Mouse (Mus musculus) hematopoietic stem cell, adult 5-6 weeks (primary cell): ENCODE results near the gene Tbc1d16. TPM values are rescaled to one million over a fixed set of nuclear protein-coding genes. Genes with fewer than 3 reads are reported as not detected.
A peak's percentile ranks its signal among the peaks of the same experiment; 100 is the strongest.

Source experiments
- ATAC-seq, 2 experiments: fragments of 125-278 bp in 1 of 2; replicated peaks in 1 of 2; 2 replicates each; pipeline ENCODE4 v1.8.0; 2016 to 2017; ENCODE audit warnings: inconsistent platforms in 2 of 2, mild to moderate bottlenecking in 2 of 2, moderate number of reproducible peaks in 2 of 2, low read depth in 1 of 2, moderate TSS enrichment in 1 of 2; ENCODE audit not compliant: low FRiP score in 2 of 2, poor library complexity in 2 of 2, severe bottlenecking in 2 of 2, insufficient read depth in 1 of 2, low TSS enrichment in 1 of 2
- total RNA-seq: library from RNA; stranded (forward); fragments of 172-1452, 232-1000 nt; gene quantifications from 2 replicates; pipeline ENCODE4 v1.2.3, GENCODE M21; 2017

Gene Tbc1d16
- total RNA-seq, 1 experiment from 2014 or later = 5.5 TPM

DNA sequence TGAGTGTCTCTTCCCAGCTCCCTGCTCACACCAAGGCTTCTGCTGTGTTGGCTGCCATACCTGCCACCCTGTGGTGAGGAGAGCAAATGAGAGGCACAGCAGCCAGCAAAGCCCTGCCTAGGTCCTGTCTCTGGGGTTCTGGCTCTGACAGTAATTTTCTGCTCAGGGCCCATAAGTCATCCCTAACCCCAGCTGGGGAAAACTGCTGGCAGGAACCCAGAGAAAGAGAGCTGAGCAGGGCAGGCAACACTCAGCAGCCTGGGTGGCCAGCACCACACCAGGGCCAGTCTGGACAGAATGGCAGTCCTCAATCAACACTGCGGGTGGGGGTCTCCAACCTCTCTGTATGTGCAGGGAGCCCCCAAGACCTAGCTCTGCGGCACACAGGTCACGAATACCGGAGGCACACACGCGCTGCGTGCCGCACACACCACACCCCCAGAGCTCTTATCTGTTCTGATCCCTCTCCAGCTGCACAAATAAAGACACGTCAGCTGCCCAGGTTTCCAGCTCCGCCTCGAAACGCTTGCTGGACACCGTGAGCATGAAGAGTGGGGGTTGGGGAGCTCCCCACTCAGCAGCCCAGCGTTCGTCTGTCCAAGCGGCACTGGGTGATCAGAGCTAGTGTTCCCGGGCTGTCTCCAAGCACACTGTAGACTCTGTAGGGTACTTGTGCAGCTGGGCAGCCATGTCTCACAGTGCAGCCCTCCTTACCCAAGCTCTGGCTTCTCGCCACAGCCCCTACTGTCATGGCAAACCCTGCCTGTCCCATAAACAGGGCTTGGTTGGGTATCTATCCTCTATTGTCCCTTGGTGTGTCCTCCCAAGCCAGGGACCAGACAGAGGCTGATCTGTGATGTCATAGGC lies 13.0 kb downstream of the Tbc1d16 start:
- peak; percentile 49 to 50; a peak in 2 of 4 replicates for ATAC-seq

DNA sequence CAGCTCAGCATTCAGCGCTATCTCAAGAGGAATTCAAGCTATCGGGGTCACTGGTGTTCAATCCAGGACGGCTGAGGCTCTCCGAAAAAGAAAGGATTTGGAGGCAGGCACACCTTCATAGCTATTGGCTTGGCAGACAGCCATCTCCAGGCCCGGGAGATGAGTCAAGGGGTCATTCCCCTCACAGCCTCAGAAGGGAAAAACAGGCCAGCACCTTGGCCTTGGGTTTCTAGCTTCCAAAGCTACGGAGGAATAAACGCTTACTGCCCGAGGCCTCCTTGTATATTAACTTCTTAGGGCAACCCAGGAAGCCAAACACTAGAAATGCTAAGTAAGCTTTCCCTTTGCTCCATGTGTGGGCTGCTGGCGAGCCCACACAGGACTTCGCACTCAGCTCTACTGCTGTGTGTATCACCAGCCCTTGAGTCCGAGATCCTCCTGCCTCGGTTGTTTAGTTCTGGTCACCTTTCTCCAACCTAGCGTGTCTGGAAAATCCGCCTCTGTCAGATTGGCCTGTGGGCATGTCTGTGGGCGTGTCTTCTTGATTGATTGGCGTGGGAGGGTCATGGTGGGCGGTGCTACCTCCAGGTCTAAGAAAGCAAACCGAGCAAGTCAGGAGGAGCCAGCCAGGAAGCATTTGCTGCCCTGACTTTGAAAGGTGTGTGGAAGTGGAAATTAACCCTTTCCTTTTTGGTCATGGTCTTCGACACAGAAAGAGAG lies 15.0 kb downstream of the Tbc1d16 start:
- ATAC-seq = no peak

DNA sequence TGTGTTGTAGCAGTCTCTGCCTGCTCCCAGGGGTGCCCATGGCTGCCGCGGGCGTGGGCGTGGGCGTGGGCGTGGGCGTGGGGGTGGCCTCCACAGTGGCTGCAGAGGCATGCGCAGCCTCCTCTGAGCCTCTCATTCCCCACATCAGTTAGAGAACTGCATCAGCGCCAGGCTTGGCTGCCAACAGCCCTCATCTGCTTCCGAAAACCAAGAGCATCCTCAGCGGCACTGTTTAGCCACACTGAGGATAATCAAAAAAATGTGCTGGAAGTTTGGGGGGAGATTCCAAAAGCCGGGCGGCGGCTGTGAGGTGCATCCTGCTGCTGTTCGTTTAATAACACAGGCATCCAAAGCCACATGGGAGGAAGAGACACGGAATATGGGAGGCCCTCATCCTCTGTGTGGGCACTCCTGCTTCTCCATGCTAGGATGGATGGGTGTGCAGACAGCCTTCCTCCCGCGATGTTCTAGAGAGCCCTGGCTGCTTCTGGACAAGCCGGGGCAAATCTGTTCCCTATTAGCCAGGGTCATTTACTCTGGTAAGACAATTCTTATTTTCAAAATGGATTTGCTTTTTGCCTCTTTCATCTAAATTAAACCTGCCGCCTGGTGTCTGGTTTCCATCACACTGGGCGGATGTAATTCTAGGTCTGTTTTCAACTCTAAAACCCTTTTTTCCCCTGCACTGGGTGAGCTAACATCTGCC lies 16.5 kb downstream of the Tbc1d16 start:
- no peak for ATAC-seq

DNA sequence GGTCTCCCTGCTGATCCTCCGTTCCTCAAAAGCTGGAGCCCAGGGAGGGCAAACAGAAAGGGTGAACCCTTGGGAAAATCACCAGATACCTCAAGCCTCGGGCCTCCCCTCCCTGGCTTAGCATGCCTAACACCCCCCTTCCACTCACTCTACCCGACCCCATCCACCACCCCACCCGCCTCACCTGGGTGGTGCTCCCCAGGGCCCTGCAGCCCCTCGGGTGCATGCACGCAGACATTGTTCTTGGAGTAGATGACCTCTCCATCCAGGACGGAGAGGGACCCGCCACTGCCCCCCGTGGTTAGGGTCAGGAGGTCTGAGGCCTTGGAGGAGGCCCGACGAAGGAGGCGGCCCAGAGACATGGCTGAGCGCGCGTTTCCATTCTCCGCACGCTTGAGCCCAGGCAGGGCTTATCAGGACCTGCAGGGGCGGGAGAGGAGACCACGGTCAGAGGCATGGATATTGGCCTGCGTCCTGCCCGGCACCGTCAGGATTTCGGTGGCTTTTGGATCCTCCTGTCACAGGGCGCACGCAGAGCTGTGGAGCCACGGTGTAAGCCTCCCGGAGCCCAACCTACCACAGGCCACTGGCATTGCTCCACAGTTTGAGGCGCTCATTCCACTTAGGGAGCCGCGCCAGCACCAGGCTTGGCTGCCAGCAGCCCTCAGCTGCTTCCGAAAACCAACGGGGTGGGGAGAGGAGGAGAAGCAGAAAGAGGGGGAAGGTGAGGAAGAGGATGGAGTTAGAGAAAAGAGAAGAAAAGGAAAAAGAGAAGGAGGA lies 17.8 kb downstream of the Tbc1d16 start:
- ATAC-seq = no peak

DNA sequence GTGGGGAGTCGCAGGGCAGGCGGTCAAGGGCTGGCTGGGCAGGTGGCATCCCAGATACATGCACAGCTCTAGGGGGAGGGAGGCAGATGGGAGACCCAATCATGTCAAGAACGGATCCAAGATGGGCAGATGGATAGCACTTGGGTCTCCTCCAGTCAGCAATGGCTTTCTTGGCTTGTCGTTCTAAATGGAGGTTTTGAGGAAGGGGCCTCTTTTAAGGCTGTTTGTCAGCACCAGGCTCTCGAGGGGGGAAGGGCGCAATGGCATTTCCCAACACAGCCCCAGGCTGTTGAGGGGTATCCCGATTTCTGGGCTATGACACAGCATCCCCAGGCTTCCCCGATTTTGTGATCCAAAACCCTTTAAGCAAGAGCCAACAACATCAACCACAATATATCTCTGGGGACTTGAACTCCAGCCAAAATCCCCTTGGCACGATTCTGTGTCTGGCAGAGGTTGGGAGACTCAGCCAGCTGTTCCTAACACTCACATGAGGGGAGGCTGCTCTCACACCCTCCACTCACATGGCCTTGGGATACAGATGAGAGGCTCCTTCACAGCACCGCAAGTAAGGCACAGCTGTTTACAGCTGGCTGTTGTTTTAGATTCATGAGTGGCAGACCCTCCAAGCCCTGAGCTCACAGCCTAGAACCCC lies 18.8 kb downstream of the Tbc1d16 start:
- ATAC-seq = no peak

DNA sequence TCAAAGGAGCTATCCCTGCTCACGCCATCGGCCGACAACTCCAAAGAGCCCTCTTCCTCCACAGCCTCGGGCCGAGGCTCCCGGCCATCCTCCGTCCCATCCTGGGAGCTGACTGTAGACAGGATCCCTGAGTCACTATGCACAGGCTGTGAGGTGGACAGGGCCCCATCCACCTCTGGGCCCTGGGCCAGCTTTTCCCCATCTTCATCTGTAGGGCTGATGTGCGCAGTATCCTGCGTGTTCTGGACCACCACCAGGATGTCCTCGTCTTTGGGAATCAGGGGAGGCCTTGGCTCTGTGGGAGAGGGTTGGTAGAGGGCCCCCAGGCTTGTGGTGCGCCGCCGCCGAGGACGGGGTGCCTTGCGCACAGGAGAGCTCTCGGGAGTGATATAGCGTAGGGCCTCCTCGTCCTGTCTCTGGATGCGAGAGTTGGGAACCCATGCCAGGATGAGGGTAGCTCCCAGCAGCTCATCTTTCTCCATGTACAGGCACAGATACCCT lies 19.4 kb downstream of the Tbc1d16 start:
- ATAC-seq = no peak

DNA sequence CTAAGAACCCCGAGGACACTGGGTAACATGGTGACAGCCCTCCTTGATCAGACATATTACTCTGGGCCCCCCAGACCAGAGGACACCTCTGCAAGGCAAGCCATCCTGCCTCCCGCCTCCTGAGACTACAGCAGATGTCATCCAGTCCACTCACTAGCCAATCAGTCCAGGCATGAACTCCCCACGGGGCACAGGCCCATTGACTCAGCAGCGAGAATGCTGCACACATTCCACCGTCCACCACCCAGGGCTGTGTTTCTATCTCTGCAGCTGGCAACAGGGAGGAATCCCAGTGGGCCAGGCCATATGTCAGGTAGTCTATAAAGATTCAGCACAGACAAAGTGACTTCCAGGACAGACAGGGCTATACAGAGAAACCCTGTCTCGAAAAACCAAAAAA lies 20.3 kb downstream of the Tbc1d16 start:
- no peak for ATAC-seq

DNA sequence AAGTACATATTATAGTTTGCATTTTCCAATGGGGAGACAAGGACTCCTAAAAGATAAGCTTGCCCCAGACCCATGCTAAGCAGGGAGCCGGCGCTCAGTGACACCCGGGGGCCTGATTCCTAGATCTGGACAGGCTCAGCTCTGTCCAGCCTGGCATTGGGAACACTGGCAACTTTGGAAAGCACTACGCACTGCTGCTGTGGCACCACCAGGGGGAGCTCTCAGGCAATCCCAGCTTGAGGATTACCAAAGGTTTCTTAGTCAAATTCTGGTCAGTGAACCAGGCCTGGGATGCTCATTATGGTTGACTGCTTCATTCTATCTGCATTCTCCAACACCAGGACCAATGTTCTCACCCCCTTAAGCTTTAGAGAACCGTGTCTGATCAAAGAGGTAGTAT lies 21.7 kb downstream of the Tbc1d16 start:
- peak; percentile 63 to 70; a peak in 2 of 4 replicates for ATAC-seq

DNA sequence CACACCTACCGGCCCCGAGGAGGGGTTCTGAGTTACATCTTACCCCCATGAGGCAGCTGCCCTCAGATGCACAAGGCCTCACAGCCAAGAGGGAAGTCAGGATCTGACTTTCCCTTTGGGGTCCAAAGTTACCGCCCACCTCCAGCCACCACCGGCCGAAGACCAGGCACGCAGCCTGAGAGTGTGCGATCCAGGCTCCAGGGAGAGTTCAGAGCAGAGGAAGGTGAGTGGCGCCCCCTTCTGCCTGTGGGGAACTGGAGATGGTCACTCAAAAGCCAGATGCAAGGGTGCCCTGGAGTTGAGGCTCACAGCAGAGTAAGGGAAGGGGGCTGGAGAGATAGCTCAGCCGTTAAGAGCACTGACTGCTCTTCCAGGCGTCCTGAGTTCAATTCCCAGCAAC lies 22.6 kb downstream of the Tbc1d16 start:
- ATAC-seq = no peak

DNA sequence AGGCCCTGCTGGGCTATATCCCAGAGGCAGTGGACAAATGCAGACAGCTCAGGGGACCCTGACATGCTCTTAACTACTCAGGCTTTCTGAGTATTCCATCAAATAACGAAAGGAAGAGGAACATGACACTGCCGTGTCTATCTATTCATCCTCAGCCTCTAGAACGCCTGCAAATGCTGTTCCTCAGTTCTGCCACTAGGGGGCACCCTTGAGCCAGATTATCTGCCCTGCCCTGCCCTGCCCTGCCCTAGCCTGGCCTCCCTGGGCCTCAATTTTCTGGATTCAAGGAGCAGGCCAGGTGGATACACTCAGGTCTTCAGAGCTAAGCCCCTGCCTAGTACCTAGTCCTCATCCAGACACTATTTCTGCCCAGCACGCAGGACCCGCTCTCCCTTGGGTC lies 24.9 kb downstream of the Tbc1d16 start:
- peak; percentile 30 to 57; a peak in 1 of 4 replicates for ATAC-seq

DNA sequence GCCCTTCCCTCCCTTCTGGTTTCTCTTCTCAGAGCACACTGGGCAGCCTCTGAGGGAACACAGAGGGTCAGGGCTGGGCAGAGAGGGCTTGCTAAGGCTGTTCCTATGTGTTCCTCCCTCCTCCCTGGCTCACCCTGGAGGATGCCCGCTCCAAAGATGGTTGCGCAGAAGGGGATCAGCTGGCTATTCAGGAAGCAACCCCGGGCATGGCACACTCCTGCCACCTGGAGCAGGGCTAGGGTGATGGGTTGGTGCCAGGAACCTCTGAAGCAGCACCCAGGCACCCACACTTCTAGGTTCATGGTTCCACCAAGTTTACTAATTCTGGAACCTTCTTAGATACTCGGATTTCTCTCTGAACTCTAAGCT lies 29.1 kb downstream of the Tbc1d16 start:
- ATAC-seq = no peak

DNA sequence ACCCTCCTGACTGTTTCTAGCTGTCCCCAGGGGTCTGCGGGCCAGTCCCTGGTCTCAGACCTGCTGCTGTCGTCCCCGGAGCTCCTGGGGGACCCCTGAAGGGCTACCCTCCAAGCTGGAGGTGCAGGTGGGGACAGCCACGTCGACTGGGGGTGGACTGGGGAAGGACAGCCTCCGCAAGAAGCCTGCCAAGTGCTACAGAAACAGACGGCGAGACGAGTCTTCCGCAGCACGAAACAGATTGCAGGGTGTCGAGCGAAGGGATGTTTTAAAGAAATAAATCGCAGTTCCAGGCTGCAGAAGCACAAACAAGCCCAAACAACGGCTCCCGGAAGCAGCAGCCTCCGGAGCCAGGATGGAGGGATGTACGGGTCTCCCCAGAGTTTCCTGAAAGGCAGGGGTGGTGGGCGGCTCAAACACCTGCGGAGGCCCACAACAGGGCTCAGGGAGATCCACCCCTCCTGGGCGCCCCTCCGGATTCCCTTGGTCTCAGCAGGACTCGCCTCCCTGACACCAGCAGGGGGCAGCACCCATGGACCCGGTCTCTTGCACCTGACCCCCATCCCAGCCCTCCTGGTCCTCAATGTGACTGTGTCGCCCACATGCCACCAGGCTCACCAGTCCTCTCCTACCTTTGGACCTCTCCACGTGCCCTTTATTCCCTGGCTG lies 29.6 kb downstream of the Tbc1d16 start:
- ATAC-seq = peak; percentile 34 to 44; a peak in 2 of 4 replicates

DNA sequence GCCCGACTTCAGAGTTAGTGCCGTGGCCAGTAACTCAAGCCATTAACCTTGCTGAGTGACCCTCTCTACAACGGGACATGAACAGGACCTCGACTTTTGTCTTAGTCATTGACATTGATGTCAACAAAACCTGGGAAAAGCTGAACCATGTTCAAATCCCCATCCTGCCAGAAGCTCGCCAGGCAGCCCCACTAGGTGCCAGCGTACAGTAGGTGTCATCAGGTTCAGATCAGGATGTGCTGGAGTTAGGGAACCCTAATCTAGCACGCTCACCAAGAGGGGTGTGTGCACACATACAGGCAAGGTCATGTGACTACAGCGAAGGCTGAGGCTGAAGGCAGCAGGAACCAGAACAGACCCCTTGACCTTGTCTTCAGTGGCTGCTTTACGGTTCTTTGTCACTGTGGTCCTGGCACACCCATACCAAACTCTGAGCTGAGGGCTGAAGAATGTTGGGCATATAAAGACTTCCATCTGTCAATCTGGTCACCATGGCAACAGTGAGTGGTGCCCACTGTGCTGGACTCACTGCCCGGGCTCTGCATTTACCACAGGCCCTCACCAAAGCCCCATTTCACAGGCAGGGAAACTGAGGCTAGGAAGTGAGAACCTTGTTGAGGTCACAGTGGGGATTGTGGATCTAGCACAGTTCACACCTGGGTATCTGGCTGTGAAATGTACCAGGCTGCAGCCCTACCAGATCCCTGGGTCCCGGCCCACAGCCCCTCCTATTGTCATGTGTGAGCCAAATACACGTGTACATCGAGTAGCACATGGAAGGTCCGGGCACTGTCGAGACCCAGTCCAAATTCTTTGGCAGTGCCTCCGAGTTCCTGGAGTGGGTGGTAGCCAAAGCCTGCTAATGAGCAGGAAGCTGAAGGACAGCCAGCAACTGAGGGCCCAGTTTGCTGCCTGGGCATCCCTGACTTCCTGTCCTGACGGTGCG lies 30.4 kb downstream of the Tbc1d16 start:
- ATAC-seq = no peak

DNA sequence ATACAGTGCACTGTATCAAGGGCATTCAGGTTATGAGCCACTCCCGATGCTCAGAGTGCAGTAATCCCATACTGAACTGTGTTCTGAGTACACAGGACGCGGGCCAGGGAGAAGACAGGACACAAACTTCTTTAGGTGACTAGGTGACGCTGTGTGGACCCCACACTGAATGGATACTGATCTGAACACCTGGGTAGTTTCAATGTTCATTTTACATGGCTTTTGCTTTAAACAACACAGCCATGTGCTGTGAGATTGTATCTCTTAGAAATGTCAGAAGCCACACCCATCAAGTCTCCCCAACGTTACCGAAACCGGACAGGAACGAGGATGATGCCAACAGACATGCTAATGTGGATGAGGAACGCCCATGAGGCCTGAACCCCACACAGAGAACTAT lies 35.7 kb downstream of the Tbc1d16 start:
- no peak for ATAC-seq

DNA sequence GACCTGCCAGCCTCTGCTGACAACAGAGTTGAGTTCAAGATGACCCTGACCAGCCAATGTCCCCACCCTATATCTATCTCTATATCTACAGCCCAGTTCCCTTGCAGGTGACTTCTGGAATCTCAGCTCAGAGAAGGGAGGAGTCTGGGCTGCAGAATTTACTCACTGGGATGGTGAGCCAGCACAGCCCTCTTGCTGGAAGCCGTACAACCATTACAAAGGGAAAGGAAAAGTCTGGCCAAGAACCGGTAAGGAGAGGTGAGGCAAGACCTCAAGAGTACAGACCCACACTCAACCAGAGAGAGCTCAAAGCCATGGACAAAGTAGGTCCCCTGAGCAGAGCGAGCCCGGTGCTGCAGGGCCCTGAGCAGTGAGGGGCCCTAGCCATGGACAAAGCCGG lies 36.1 kb downstream of the Tbc1d16 start:
- no peak for ATAC-seq
